Mouse (Mus musculus): ENCODE measurements around the gene Zfp322a.
A peak's percentile ranks its signal among the peaks of the same experiment; 100 is the strongest.
"Not testable (repeated sequence)": the region's sequence is repeated elsewhere in the genome, so short reads cannot be mapped to it uniquely, and the experiment has no call there.

Zfp322a gene

GRCm38 (mm10) chr13:23368583-23369420, at the start of gene Zfp322a:
Gene Zfp322a, minus strand, starts transcription at chr13:23369208.
- DNase-seq (ENCODE audit: low spot score): peak; percentile 94

GRCm38 (mm10) chr13:23412630-23413521, 43.9 kb upstream of the Zfp322a start:
- no peak for DNase-seq (ENCODE audit: low spot score)

GRCm38 (mm10) chr13:23412211-23412629, 43.2 kb upstream of the Zfp322a start:
- no peak for DNase-seq (ENCODE audit: low spot score)

- no peak for DNase-seq (ENCODE audit: low spot score)
Observed at GRCm38 (mm10) chr13:23411311-23412210, 42.6 kb upstream of the Zfp322a start.

- no peak for DNase-seq (ENCODE audit: low spot score)
Observed at GRCm38 (mm10) chr13:23410632-23411031, 41.6 kb upstream of the Zfp322a start.

- no peak for DNase-seq (ENCODE audit: low spot score)
Observed at GRCm38 (mm10) chr13:23402626-23403025, 33.6 kb upstream of the Zfp322a start.

GRCm38 (mm10) chr13:23401683-23402527, 32.9 kb upstream of the Zfp322a start:
- peak; percentile 58 for DNase-seq (ENCODE audit: low spot score)

GRCm38 (mm10) chr13:23400771-23401682, 32.0 kb upstream of the Zfp322a start:
- DNase-seq (ENCODE audit: low spot score): no peak

- DNase-seq (ENCODE audit: low spot score): not testable (repeated sequence)
Observed at GRCm38 (mm10) chr13:23396913-23397312, 27.9 kb upstream of the Zfp322a start.

- DNase-seq (ENCODE audit: low spot score): no peak
Observed at GRCm38 (mm10) chr13:23396246-23396703, 27.3 kb upstream of the Zfp322a start.

- DNase-seq (ENCODE audit: low spot score): no peak
Observed at GRCm38 (mm10) chr13:23395301-23396245, 26.6 kb upstream of the Zfp322a start.

GRCm38 (mm10) chr13:23387548-23387947, 18.5 kb upstream of the Zfp322a start:
- no peak for DNase-seq (ENCODE audit: low spot score)

- DNase-seq (ENCODE audit: low spot score): no peak
Observed at GRCm38 (mm10) chr13:23383127-23383526, 14.1 kb upstream of the Zfp322a start.

- DNase-seq (ENCODE audit: low spot score): no peak
Observed at GRCm38 (mm10) chr13:23372433-23372832, 3.4 kb upstream of the Zfp322a start.

- DNase-seq (ENCODE audit: low spot score): no peak
Observed at GRCm38 (mm10) chr13:23370075-23370474, 1.1 kb upstream of the Zfp322a start.

GRCm38 (mm10) chr13:23369421-23369765, 385 bp upstream of the Zfp322a start:
- no peak for DNase-seq (ENCODE audit: low spot score)

- DNase-seq (ENCODE audit: low spot score): no peak
Observed at GRCm38 (mm10) chr13:23361536-23361935, 7.5 kb downstream of the Zfp322a start.

- not testable (repeated sequence) for DNase-seq (ENCODE audit: low spot score)
Observed at GRCm38 (mm10) chr13:23354541-23354940, 14.5 kb downstream of the Zfp322a start.

All from ovary, adult 18-20 months (tissue).